Mouse (Mus musculus) G1E (cell line): ENCODE measurements at regions not wholly inside any gene's neighbourhood (a gene's known extent, or its start where the extent isn't known, plus 50 kb on each side); places are given as distances from the start of the nearest gene placed in this dataset.

Experiments
- CTCF ChIP-seq: IDR thresholded peaks from 2 replicates; pipeline ENCODE4 v1.5.1; 2012; ENCODE audit warnings: low read depth, low read length, inconsistent platforms, mixed read lengths
- GATA1 ChIP-seq: IDR thresholded peaks from 2 replicates; pipeline ENCODE4 v1.6.1; 2012; ENCODE audit warnings: borderline replicate concordance, low read length, inconsistent platforms, mixed read lengths
- GATA2 ChIP-seq: IDR thresholded peaks from 2 replicates; pipeline ENCODE4 v1.6.1; 2012; ENCODE audit warnings: low read depth, low read length, inconsistent platforms, borderline replicate concordance
- TAL1 ChIP-seq: conservative IDR thresholded peaks from 2 replicates; pipeline ENCODE4 v1.6.1; 2012; ENCODE audit warnings: low read depth, low read length, inconsistent platforms, mixed read lengths

- TF ChIP-seq CTCF = no peak
- TF ChIP-seq TAL1 = no peak
- no peak for TF ChIP-seq GATA2
- TF ChIP-seq GATA1 = no peak
Observed at GRCm38 (mm10) chr1:35930351-35930750, 137.8 kb upstream of the Hs6st1 start.
